Mouse (Mus musculus) right cerebral cortex, postnatal 10 days (tissue): ENCODE data around the gene Ccl6.
"Not testable (repeated sequence)": the region's sequence is repeated elsewhere in the genome, so short reads cannot be mapped to it uniquely, and the experiment has no call there.

ENCODE experiments used
- DNase-seq, 2 experiments: peaks; one replicate each; pipeline ENCODE4 v3.0.0; 2021; ENCODE audit warnings: low spot score in 2 of 2

The Ccl6 gene

DNA sequence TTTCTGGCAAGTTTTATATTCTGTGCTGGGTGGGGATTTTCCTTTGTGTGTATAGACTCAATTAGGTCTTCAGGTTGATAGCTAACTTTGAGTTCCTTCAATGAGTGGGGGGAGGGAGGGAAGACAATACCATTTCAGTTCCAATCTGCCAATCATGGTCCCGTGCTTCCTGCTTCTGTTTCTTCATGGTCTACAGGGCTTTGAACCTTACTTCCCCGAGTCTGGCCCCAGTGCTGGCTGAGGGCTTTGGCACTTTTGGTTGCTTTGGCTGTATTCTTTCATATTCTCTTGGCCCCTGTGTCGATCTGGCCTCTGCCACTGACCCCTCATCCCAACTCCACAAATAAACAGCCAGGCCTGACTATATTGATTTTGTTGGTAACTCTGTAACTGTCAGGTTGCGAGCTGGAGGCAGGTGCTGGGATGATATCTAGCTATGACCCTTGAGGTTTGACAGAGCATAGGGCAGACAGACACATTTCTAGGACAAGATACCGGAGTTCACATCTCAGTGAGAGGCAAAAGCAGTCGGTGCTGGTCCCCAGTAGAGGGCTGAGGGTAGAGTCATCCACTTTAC is 30.5 kb downstream of the Ccl6 start:
- DNase-seq, result no peak

DNA sequence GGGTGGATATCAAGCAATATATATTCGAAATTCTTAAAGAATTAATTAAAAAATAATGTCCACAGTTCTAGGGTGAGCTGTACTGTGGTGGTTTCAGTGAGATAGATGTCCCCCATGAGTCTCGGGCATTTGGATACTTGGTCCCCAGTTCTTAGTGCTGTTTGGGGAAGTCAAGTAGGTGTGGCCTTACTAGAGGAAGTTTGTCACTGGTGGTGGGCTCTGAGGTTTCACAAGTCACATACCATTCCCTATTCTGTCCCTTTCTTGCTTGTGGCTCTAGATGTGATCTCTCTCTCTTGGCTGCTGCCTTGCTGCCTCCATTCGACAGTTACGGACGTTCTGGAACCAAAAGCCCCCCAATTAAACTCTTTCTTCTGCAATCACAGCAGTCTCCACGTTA is 32.5 kb downstream of the Ccl6 start:
- DNase-seq, result no peak

DNA sequence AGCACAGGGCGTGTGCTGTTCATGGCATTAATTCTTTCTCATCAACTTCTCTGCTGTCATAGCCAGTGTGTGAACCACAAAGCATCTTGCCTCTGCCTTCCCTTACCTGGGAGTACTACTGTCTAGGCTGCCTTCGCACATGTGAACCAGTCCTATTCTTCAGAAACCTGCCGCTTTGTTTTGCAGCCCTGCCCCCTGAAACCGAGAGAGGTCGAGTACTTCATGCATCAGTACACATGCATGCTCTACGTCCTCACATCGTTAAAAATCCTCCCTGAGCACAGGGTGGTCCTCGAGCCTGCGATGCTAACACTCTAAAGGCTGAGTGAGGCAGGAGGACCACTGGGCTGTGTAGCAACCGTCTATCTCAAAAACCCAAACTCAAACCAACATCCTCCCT is 35.8 kb downstream of the Ccl6 start:
- no peak for DNase-seq

DNA sequence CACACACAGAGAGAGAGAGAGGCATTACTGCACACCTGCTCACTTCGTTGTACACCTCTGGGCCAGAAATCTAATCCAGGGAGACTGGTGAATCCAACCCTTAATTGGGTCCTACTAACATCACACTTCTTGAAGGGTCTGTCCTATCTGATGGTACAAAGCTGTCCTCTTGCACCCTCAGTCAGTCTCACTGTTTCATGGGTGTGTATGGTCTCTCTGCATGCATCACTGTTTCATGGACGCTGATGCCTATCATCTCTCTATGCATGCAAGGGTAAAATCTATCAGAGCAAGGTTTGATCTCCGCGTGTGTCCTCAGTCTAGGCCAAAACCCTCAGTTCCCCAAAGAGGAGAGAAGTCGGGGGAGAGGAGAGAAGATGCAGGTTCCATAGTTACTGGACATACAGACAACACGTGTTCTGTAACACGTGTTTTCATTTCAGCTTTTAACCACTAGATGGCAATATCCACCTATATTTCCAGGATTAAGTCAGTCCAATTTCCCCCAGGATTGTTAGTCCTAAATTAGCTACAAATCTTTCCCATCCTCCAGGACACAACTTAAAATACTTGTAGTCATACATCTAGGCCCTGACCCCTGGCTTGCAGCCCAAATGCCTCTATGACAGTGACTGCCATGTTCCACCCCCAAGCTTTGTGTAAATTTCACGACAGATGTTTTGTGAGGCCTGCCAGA is 36.7 kb downstream of the Ccl6 start:
- DNase-seq, result peak; percentile 35 to 64

DNA sequence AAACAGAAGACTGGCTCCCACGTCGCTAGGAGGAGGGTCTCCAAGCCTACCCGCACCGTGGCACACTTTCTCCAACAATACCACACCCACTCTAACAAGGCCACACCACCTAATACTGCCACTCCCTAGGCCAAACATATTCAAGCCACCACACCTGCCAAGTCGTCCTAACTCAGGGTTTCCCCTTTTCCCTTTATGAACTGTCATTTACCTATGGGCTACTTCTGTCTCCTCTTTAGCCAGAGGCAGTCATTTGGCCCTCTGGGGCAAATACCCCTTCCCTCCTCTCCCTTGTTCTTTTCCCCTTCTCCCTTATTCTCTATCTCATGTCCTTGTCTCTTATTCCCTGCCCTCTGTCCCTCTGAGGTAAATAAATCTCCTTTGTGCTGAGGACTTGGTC is 41.2 kb downstream of the Ccl6 start:
- no peak for DNase-seq

DNA sequence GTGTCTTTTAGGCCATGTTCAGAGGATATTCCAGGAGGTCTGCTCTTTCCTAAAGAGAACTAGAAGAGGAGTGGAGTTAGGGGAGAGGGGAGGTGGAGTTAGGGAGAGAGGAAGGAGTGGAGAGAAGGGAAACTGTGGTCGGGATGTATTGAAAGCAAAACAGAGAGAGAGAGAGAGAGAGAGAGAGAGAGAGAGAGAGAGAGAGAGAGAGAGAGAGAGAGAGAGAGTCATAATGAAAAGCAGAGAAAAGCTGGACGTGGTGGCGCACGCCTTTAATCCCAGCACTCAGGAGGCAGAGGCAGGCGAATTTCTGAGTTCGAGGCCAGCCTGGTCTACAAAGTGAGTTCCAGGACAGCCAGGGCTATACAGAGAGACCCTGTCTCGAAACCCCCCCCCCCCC is 41.9 kb downstream of the Ccl6 start:
- not testable (repeated sequence) for DNase-seq

DNA sequence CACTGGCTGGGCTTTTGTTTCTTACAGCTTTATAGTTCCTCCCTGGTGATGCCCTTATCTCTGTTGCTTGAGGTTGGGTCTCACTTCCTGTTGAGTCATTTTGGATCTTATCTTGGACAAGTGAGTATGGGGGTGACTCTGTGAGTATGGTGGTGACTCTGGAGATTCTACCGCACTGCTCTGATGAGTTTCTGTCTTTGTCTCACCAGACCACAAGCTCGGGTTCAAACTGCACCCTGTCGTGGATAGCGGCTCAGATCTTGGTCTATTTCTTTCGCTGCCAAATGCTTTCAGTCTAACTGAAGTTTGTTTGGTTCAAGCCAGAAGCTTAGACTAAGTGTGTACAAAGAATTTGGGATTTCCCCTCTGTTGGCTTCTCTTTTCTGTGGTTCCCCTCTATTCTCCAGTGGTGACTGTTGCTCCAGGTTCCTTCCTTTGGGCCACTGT is 42.7 kb downstream of the Ccl6 start:
- no peak for DNase-seq

DNA sequence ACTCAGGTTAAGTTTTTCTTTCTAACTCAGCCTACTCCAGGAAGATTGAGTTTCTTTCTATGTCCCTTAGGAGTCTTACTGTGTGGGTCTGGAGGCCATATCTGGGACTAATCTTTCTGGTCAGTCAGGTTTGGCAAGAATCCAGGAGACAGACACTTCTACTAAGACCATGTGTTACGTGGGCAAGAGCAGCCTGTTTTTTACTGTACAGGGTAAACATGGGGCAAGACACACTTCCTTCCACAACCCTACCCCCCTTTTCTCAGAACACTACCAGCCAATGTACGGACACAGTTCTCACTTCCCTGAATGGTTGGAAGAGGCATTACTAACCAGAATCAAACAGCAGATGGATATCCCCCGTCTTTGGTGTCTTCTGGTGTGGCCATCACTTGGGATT is 48.7 kb downstream of the Ccl6 start:
- no peak for DNase-seq

DNA sequence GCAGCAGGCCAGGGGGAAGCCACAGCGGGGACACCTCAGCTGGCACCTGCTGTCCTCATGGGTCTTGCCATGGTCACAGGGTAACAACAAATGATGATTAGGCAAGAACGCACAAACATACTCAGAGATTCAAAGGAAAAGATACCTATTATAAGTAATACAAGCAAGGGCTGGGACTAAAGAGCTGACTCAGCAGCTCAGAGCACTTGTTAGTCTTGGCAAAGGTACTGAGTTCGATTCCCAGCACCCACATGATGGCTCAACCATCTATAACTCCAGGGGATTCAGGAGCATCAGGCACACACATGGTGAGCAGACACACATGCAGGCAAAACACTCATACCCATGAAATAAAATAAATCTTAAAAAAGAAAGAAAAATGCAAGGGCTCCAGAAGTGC is 51.5 kb downstream of the Ccl6 start:
- no peak for DNase-seq

DNA sequence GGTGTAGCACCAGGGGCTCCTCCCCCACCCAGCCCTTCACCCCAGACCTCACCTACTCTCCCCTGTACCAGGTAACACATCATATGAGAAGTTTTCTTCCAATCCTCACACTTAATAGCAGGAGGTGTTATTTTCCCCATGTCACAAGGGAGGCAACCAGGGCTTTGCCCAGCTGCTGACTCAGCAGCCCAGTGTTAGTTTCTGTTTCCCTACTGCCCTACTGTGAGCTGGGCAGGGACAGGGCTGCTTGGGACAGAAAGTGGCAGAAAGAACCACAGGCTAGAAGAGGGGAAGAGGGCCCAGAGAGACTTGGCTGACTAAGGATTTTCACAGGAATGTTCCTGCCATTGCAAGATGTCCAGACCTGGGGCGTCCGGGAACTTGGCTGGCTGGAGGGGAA is 52.0 kb downstream of the Ccl6 start:
- DNase-seq, result no peak

DNA sequence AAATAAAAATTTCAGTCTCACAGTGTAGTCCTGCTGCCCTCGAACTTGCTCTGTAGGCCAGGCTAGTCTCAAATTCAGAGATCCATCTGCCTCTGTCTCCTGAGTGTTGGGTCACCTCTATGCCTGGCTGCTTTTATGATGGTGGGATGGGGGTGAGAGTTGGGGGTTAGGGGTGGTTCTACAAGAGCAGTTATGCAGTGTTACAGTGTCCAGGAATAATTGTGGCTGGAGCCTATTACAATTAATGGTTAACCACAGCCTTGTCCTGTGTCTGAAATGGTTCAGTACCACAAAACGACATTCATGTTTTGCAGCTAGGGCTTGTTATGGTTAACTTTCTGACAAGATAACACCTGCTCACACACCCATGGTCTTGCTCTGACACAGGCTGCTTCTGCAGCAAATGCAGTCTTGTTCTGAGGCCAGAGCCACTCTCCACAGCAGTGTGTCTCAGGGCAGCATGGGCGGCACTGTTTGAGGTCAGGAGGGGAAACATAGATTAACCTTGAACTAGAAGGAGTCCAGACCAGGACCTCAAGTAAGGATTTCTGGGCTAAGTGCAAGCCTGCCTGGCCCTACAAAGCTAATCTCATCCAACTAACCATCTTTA is 54.1 kb downstream of the Ccl6 start:
- DNase-seq, result no peak
